Mouse (Mus musculus) midbrain, embryonic 13.5 days (tissue): ENCODE data around the gene Spata31d1b. TPM values are rescaled to one million over a fixed set of nuclear protein-coding genes. Genes with fewer than 3 reads are reported as not detected.
"Not testable (repeated sequence)": the region's sequence is repeated elsewhere in the genome, so short reads cannot be mapped to it uniquely, and the experiment has no call there.

Source experiments
- ATAC-seq: fragments of 200-750 bp; cut with Nextera tagmentation; 2 replicates; pipeline ENCODE4 v1.8.0; 2017; ENCODE audit warnings: mild to moderate bottlenecking, moderate TSS enrichment, moderate library complexity
- H3K27ac ChIP-seq: fragments of 300-500 bp; sonication (generic); 2 replicates; pipeline ENCODE4 v1.5.1; 2015; ENCODE audit warnings: inconsistent platforms, mild to moderate bottlenecking, moderate library complexity
- H3K27me3 ChIP-seq: fragments of 300-500 bp; sonication (generic); 2 replicates; pipeline ENCODE4 v1.6.1; 2015; ENCODE audit warnings: mild to moderate bottlenecking, inconsistent platforms
- H3K36me3 ChIP-seq: fragments of 300-500 bp; sonication (generic); 2 replicates; pipeline ENCODE4 v1.6.1; 2015; ENCODE audit warnings: mild to moderate bottlenecking, inconsistent platforms
- H3K4me1 ChIP-seq: fragments of 300-500 bp; sonication (generic); replicated peaks from 2 replicates; pipeline ENCODE4 v1.6.1; 2015; ENCODE audit warnings: inconsistent platforms
- H3K4me2 ChIP-seq: fragments of 300-500 bp; sonication (generic); replicated peaks from 2 replicates; pipeline ENCODE4 v1.6.1; 2015; ENCODE audit warnings: moderate library complexity, mild to moderate bottlenecking, inconsistent platforms
- H3K4me3 ChIP-seq: fragments of 300-500 bp; sonication (generic); replicated peaks from 2 replicates; pipeline ENCODE4 v1.5.1; 2015; ENCODE audit warnings: mild to moderate bottlenecking, inconsistent platforms
- H3K9ac ChIP-seq: fragments of 300-500 bp; sonication (generic); replicated peaks from 2 replicates; pipeline ENCODE4 v1.6.1; 2015; ENCODE audit warnings: mild to moderate bottlenecking, inconsistent platforms
- H3K9me3 ChIP-seq: fragments of 300-500 bp; sonication (generic); 2 replicates; pipeline ENCODE4 v1.6.1; 2016; ENCODE audit warnings: mild to moderate bottlenecking, inconsistent platforms
- WGBS: fragments of 180-500 bp; shearing (Covaris S2); methylation state at CpG from one replicate; pipeline ENCODE4 v1.1.7; 2015; 5-methylcytosine and 5-hydroxymethylcytosine counted together
- polyA plus RNA-seq: library from polyadenylated mRNA; unstranded; fragments of >200 nt; fragmentation: Nextera tagmentation; extraction: Ambion mirVana; gene quantifications from 2 replicates; pipeline ENCODE4 v1.2.1, GENCODE M21; 2015

Gene Spata31d1b
- polyA plus RNA-seq: not detected in 2 replicates

- H3K27ac ChIP-seq: not testable (repeated sequence)
Observed at GRCm38 (mm10) chr13:59711984-59712383, at the start of gene Spata31d1b. Gene Spata31d1b, plus strand, starts transcription at chr13:59712284.

GRCm38 (mm10) chr13:59663939-59664712 is 48.0 kb upstream of the Spata31d1b start:
- H3K4me3 ChIP-seq: no peak overlapping the region

More at GRCm38 (mm10) chr13:59711984-59712383, at the start of gene Spata31d1b:
- not testable (repeated sequence) for H3K4me2 ChIP-seq, H3K9ac ChIP-seq, H3K9me3 ChIP-seq, H3K27me3 ChIP-seq, ATAC-seq, H3K4me3 ChIP-seq, H3K36me3 ChIP-seq, H3K4me1 ChIP-seq
- WGBS: 74% methylated on average over 3 of the region's 3 CpGs

DNA sequence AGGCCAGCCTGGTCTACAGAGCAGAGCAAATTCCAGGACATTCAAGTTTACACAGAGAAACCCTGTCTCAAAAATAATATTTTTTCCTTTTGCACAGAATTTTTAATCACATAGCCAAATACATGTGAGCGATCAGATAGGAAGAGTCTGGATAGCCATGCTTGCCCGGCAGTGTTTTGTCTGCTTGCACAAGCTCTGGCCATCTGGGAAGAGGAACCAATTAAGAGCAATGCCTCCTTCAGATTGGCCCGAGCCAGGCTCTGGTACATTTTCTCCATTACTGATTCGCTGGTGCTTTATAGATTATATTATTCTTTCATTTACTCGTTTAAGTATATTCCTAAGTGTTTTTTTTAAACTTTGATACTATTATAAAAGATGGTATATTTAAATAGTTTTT is 44.3 kb upstream of the Spata31d1b start:
- Histone ChIP-seq H3K9ac (no peak overlapping the region), H3K27me3 (no peaks in the 10 kb centered on the region), H3K4me1 (peaks cover 21% of the 10 kb centered on the region), H3K9me3 (no peaks in the 10 kb centered on the region), H3K36me3 (peaks cover 40% of the 10 kb centered on the region), H3K4me3 (no peak overlapping the region), H3K27ac (no peak overlapping the region), H3K4me2 (no peak overlapping the region)
- WGBS: 87% methylated on average over 5 of the region's 5 CpGs
- ATAC-seq: no peak

More at GRCm38 (mm10) chr13:59663939-59664712, 48.0 kb upstream of the Spata31d1b start:
- no peaks in the 10 kb centered on the region for H3K9me3 ChIP-seq
- peaks cover 3% of the 10 kb centered on the region; the same call in 1 of the 2 replicates for H3K4me1 ChIP-seq
- no peak overlapping the region for H3K9ac ChIP-seq
- 93% methylated on average over 19 of the region's 19 CpGs for WGBS
- H3K27me3 ChIP-seq: no peaks in the 10 kb centered on the region
- no peak overlapping the region for H3K27ac ChIP-seq
- peaks cover 71% of the 10 kb centered on the region for H3K36me3 ChIP-seq
- no peak overlapping the region for H3K4me2 ChIP-seq
- ATAC-seq: no peak

DNA sequence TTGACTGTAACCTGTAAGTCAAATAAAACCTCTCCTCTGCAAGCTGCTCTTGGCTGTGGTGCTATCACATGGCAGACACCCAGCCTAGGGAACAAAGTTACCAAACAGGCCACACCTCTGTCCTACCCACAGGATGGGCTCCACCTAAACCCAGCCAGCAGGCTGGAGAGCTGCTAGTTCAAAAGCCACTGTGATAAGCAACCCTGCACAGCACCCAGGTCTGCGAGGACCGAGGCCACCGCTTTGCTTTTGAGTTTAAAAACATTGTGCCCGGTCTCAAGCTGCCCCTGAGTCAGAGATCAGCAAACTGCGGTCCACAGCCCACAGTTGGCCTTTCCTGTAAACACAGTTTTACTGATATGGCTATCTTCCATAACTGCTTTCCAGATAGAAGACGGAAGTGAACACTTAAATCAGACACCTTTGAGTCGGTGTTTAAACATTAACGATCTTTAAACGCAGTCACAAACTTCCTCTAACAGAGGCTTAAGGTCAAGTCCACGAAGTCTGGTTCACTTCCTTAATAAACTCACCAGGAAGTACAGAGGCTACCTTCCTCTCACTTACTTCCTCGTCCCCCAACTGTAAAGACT is 43.5 kb upstream of the Spata31d1b start:
- no peak for ATAC-seq
- H3K27me3 ChIP-seq: no peaks in the 10 kb centered on the region
- H3K9ac ChIP-seq: no peak overlapping the region
- no peak overlapping the region for H3K4me3 ChIP-seq
- H3K4me1 ChIP-seq: peaks cover 27% of the 10 kb centered on the region
- H3K4me2 ChIP-seq: no peak overlapping the region
- peaks cover 33% of the 10 kb centered on the region for H3K36me3 ChIP-seq
- 87% methylated on average over 11 of the region's 11 CpGs for WGBS
- H3K9me3 ChIP-seq: no peaks in the 10 kb centered on the region
- no peak overlapping the region for H3K27ac ChIP-seq

DNA sequence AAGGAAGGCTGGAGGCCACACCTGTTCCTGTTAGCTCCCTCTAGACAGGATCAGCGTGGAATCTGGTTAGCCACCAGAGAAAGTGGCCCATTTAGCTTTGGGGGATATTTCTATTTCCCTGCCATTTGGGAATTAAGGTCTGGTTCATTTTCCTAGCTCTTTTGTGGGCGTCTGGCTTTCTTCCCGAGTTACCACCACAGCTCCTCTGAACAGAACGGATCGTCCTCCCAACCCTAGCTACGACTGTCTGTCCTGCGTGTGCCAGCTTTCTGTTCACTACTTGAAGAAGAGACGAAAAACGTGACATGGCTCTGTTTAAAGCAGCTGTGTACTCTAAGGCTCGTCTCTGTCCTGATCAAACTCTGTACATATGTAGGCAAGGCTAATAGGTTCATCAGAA is 42.1 kb upstream of the Spata31d1b start:
- H3K27me3 ChIP-seq: no peaks in the 10 kb centered on the region
- H3K4me1 ChIP-seq: peaks cover 37% of the 10 kb centered on the region
- peaks cover 19% of the 10 kb centered on the region for H3K36me3 ChIP-seq
- H3K27ac ChIP-seq: no peak overlapping the region
- no peak for ATAC-seq
- H3K4me2 ChIP-seq: no peak overlapping the region
- H3K9me3 ChIP-seq: no peaks in the 10 kb centered on the region
- no peak overlapping the region for H3K4me3 ChIP-seq
- no peak overlapping the region for H3K9ac ChIP-seq
- 86% methylated on average over 10 of the region's 10 CpGs for WGBS

DNA sequence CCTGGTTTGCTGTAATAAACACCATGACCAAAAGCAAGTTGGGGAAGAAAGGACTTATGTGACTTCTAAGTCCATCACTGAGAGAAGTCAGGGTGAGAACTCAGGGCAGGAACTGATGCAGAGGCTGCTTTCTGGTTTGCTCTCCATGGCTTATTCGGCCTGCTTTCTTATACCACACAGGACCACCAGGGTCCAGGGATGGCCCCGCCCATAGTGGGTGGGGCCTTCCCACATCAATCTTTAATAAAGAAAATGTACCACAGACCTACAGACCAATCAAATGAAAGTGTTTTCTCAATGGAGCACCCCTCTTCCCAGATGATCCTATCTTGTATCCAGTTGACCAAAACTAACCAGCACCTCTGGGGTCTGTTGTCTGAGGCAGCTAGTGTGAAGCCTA is 40.6 kb upstream of the Spata31d1b start:
- 42% methylated on average over 2 of the region's 2 CpGs for whole genome bisulfite sequencing
- Histone ChIP-seq H3K27ac (0 out of 2 replicates have a peak overlapping the region, but pooled peaks have one; percentile 8), H3K4me3 (no peak overlapping the region), H3K36me3 (0 out of 2 replicates have a peak, but pooled peaks cover 6% of the 10 kb centered on the region), H3K4me2 (peak overlapping the region; percentile 6; the same call in 1 of the 2 replicates), H3K27me3 (no peaks in the 10 kb centered on the region), H3K9ac (no peak overlapping the region), H3K9me3 (no peaks in the 10 kb centered on the region), H3K4me1 (peaks cover 37% of the 10 kb centered on the region)
- no peak for ATAC-seq

GRCm38 (mm10) chr13:59672248-59672647 is 39.8 kb upstream of the Spata31d1b start:
- Histone ChIP-seq H3K4me2 (peak overlapping the region; percentile 23; the same call in 1 of the 2 replicates), H3K9me3 (no peaks in the 10 kb centered on the region), H3K4me1 (peaks cover 37% of the 10 kb centered on the region), H3K27me3 (no peaks in the 10 kb centered on the region), H3K27ac (peak overlapping the region; percentile 65), H3K36me3 (0 out of 2 replicates have a peak, but pooled peaks cover under 1% of the 10 kb centered on the region), H3K9ac (peak overlapping the region; percentile 10; the same call in 1 of the 2 replicates), H3K4me3 (no peak overlapping the region)
- no peak for ATAC-seq
- WGBS: 69% methylated on average over 6 of the region's 6 CpGs

- no peaks in the 10 kb centered on the region for H3K27me3 ChIP-seq
- peak overlapping the region; percentile 75 for H3K4me2 ChIP-seq
- ATAC-seq: no peak
- peaks cover 33% of the 10 kb centered on the region for H3K4me1 ChIP-seq
- WGBS: 13% methylated on average over 7 of the region's 7 CpGs
- H3K4me3 ChIP-seq: peak overlapping the region; percentile 70
- H3K9me3 ChIP-seq: no peaks in the 10 kb centered on the region
- peak overlapping the region; percentile 90 for H3K27ac ChIP-seq
- H3K36me3 ChIP-seq: no peaks in the 10 kb centered on the region
- peak overlapping the region; percentile 85 for H3K9ac ChIP-seq
Observed at GRCm38 (mm10) chr13:59673597-59673996, 38.5 kb upstream of the Spata31d1b start.

DNA sequence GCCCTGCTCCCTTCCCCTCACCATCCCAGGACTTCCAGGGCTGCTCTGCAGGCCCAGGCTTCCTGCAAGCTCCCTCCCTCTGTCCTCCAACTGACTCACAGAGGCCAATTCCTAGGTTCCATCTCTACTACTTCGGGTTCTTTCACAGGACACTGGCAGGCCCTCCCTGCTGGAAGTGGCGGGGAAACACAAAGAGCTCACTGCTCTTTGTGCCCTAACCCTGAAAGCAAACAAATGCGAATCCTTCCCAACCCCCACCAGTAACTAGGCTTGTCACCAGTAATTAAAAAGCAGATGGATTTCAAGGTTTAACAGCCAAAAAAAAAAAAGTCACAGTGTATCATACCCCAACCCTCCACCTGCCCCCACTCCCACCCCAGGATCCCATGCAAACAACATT is 37.9 kb upstream of the Spata31d1b start:
- 0 out of 2 replicates have a peak, but pooled peaks have one; percentile 32 for ATAC-seq
- Histone ChIP-seq H3K36me3 (no peaks in the 10 kb centered on the region), H3K27ac (peak overlapping the region; percentile 90), H3K4me2 (peak overlapping the region; percentile 75), H3K27me3 (no peaks in the 10 kb centered on the region), H3K4me3 (peak overlapping the region; percentile 70), H3K9ac (peak overlapping the region; percentile 85), H3K9me3 (no peaks in the 10 kb centered on the region), H3K4me1 (peaks cover 33% of the 10 kb centered on the region)
- WGBS: 0% methylated on average over 3 of the region's 3 CpGs

DNA sequence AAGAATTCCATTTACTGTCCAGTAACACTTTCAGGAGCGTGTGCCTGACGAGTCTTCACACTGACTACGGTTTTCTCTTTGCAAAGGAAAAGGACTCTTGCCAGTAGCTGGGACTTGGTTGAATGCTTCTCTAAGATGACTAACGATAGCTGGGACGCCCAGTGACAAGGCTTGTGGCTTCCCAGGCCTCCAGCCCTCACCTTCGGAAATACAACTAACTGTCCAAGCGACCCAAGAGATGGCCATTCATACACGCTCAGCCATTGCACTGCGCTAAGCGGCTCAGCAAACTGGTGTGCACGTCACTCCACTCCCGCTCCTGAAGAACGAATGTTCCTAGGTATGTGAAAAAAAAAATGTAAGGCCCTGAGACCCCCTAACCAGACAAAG is 37.3 kb upstream of the Spata31d1b start:
- H3K4me2 ChIP-seq: peak overlapping the region; percentile 75
- no peak for ATAC-seq
- H3K27ac ChIP-seq: peak overlapping the region; percentile 90
- peak overlapping the region; percentile 85 for H3K9ac ChIP-seq
- no peaks in the 10 kb centered on the region for H3K9me3 ChIP-seq
- H3K27me3 ChIP-seq: no peaks in the 10 kb centered on the region
- WGBS: under 1% methylated on average over 13 of the region's 13 CpGs
- no peaks in the 10 kb centered on the region for H3K36me3 ChIP-seq
- H3K4me3 ChIP-seq: peak overlapping the region; percentile 70
- peaks cover 33% of the 10 kb centered on the region for H3K4me1 ChIP-seq

DNA sequence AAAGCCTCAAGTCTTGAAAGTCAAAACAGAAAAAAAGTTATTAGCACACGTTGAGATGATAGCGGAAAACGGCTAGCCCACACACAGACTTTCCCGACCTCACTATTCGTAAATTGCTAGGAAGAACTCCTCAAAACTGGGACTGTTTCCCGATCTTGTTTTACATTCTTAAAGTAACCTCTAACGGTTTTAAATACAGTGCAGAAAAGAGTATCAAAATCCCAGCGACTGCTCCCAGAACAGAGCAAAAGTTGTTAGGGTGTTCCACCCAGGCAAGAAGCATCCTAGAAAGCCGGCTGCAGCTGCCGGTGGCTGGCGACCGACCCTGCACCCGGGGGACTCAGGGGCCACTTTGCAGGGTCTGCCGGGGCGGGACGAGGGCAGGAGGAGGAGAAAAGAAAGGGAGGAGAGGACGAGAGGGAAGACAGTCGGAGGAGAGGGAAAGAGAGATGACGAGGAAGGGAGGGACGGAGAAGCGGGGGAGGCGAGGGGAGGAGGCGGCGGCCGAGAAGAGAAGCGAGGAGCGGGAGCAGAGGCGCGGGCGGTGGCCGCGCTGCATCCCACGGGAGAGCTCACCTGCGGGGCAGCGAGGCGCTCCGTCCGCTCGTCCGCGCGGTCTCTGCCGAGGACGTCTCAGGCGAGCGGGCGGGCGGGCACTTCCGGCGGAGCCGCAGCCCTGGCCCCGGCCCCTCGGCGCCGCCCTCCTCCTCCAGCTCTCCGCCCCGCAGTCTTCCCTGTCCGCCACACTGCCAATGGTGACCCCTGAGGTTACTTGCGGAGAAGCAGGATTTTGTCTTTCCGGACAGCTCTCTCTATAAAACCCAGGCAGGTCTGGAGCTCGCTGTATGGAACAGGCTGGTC is 36.7 kb upstream of the Spata31d1b start, which contains the start of gene Golm1:
Gene Golm1, minus strand, starts transcription at position 661 of the 861 bp plus-strand sequence.
- Histone ChIP-seq H3K4me1 (peaks cover 29% of the 10 kb centered on the region), H3K36me3 (no peaks in the 10 kb centered on the region), H3K4me2 (peak within 1 kb of the TSS; percentile 75), H3K9me3 (no peaks in the 10 kb centered on the region), H3K27ac (peak within 1 kb of the TSS; percentile 90), H3K9ac (peak within 1 kb of the TSS; percentile 85), H3K27me3 (no peaks in the 10 kb centered on the region), H3K4me3 (peak within 1 kb of the TSS; percentile 70)
- under 1% methylated on average over 60 of the region's 61 CpGs for WGBS
- peak; percentile 88 for ATAC-seq
